Mouse (Mus musculus) lung, postnatal 36 days (tissue): Measurements from ENCODE around the gene C530008M17Rik.

ENCODE experiments used
- DNase-seq: peaks from one replicate; pipeline ENCODE4 v3.0.0; 2022; ENCODE audit warnings: mixed read lengths

Gene C530008M17Rik

GRCm38 (mm10) chr5:76656212-76656611 is at the start of gene C530008M17Rik:
C530008M17Rik (plus strand) TSS chr5:76656512.
- no peak for DNase-seq

GRCm38 (mm10) chr5:76609702-76610370 is 46.5 kb upstream of the C530008M17Rik start:
- no peak for DNase-seq

DNA sequence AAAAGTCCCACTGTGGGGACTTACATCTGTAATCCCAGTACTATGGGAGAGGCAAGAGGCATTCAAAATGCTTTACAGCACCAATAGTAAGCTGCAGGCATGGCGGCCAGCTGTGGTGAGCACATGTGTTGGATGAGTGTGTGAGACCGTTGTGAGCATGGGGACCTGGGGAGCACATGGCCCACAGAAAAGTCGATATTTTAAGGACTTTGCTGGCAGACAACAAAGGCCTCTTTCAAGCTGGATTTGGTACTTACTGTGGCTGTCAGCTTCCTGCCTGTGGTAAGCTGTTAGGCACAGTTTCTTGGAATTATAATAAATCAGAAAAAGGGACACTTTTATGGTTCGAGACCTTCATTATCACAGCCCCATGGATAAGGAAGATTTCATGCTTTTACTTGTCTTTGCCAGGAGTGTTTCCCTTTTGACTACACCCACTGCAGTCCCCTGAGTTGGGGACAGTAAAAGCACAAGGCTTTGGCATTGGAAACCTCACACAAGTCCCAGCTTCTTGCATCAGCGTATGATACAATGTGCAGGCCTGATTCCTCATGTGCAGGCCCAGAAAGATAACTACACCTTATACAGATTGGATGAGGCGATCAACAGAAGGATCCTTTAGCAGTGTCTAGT is 43.3 kb upstream of the C530008M17Rik start:
- no peak for DNase-seq

DNA sequence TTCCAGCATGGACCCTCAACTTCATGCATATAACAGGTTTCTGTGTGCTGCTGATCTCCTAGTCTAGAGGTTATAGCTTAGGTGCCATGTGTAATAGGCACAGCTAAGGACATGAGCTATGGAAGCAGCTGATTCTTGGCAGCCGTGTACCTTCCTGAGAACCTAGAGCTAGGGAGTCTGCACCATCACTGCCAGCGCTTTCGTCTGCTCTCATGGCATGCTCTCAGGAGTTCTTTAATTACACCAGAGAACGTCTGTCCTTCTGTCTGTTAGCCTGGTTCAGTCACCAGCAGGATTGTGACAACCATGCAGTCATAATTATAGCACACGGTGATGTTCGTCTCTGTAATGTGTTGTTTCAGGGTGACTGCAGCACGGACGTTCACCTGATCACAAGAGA is 41.0 kb upstream of the C530008M17Rik start:
- no peak for DNase-seq

DNA sequence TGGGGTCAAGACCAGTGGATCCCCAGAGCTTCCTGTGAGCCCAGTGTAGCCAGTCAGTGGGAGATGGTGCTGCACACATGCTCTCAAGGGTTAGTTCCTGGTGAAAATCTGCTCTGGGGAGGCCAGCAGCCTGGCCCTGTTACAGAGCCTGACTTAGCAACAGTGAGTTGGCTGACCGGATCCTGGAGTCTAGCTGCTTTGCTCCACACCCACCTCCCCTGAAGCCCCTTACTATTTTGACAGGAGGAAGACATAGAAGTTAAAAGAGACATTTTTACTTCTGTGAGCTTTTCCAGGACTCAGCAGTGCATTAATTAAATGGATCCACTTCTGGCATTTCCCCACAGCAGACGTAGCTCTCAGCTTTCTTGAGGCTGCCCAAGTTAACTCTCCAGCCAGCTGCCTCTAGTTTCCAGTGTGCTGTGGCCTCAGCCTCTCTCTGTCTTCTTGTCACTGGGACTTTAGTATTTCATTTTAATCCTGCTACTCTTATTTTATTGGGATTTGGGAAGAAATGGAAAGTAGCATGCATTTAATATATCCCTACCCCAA is 40.0 kb upstream of the C530008M17Rik start:
- no peak for DNase-seq

DNA sequence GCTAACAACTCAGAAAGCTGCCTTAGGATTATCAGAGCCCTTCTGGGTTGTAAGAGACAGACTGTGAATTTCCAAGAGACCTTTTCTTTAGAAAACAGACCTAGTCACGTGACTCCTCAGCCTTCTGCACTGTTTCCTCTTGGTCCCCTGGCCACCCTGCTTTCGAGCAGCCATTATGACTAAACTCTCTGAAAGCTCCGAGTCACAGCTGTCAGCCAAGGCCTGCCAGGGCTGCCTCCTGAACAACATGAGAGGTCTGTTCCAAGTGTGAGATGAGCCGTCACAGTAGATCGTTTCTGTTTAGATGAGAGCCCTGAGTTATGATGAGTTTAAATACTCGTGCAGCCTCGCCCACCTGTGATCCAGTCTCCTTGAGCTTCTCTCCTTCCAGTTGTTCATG is 37.6 kb upstream of the C530008M17Rik start:
- DNase-seq, result no peak

DNA sequence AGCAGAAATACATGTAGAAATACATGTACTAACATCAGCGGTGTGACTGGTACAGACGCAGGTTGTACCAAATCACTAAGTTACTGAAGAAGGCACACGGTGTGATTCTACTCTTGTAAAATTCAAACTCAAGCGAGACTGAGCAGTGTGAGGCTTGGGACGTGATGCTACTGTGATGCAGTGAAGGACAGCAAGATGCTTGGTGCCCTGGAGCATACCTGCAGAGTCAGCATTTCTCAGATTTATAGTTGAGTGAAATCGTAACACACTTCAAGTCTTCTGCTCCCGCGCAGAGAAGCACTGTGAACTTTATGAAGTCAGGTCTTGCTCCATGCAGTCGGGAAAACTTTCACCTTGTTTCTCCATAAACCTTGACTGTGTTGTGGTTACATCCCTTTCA is 32.6 kb upstream of the C530008M17Rik start:
- no peak for DNase-seq

GRCm38 (mm10) chr5:76627770-76628169 is 28.5 kb upstream of the C530008M17Rik start:
- DNase-seq, result no peak

DNA sequence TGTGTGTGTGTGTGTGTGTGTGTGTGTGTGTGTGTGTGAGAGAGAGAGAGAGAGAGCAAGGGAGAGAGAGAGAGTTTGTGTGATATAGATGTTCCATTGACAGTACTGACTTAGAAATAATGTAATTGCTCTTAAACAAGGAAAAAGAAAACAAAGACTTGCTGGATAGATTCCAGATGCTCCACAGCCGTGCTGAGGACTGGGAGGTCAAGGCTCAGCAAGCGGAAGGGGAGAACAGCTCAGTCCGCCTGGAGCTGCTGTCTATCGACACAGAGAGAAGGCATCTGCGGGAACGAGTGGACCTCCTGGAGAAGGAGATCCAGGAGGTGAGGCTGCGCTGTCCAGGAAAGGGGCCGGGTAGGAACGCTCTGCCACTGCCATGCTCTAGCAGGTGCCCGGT is 22.3 kb upstream of the C530008M17Rik start:
- DNase-seq, result no peak

DNA sequence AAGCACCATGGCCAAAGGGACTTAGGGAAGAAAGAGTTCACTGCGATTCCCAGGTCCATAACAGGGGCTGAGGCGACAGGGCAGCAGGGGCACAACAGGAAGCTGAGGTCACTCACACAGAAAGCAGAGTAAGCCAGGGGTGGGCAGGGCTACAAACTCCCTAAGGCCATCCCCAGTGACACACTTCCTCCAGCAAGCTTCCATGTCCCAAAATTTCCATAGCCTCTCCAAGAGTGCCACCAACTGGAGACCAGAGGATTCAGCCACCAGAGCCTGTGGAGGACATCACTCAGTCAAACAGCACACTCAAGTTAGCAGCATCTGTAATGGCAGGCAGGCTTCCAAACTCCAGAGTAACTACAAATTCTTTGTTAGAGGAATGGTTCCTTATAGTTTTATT is 20.7 kb upstream of the C530008M17Rik start:
- DNase-seq, result peak; percentile 10

- DNase-seq, result no peak
Measured at GRCm38 (mm10) chr5:76642076-76642475, 14.2 kb upstream of the C530008M17Rik start.

DNA sequence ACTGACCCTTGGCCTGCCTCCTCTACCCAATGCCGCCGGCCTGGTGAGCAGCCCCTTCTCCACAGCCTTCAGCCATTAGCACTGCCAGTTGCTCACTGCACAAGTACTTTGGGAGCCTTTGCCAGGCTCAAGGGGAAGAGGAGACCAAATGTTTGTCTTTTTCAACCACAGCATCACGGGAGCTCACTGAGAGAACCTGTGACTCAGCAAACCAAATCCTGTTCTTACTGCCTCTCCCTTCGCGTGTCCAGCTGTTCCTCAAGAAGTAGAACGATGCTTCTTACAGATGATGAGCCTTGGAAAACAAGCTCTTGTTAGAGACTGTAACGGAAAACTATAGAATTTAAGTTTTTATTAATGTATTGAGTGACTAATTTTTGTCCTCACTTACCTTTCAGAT is 12.1 kb upstream of the C530008M17Rik start:
- DNase-seq, result no peak

GRCm38 (mm10) chr5:76645091-76645868 is 11.0 kb upstream of the C530008M17Rik start:
- DNase-seq, result no peak

DNA sequence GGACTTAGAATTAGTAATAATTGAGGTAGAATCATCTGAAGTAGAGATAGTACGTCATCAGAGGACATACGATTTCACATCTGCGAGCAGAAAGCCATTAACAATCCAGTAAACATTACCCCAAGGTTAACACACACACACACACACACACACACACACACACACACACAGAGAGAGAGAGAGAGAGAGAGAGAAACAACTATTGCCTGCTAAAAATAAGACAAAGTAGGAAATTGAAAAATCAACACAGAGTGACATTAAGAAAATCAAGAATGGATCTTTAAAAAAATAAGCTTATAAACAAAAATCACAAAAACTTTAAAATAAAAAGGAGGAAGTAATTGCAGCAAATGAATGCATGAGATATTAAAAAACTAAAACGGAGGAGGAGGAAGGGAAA is 6.4 kb upstream of the C530008M17Rik start:
- no peak for DNase-seq

DNA sequence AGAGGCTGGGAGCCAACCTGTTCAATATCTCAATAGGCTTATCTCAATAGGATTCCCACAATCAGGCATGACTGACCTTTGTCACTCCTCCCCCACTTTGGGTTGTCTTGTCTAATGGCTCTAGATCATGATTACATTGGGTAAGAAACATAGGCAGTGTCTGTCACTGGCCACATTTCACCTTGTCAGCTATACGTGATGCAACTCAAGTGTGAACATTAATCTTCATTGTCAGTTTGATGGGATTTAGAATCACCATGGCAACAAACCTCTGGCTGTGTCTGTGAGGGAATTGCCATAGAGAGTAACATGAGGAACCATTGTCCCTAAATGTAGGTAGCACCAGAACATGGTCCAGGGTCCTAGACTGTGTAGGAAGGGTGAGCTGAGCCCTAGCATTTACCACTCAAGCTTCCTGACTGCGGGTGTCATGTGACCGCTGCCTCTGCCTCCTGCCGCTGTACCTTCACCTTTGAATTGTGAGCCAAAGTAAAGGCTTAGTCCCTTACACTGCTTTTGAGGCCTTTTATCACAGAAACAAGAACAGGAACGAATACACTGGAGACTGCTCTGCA is 5.1 kb upstream of the C530008M17Rik start:
- no peak for DNase-seq

DNA sequence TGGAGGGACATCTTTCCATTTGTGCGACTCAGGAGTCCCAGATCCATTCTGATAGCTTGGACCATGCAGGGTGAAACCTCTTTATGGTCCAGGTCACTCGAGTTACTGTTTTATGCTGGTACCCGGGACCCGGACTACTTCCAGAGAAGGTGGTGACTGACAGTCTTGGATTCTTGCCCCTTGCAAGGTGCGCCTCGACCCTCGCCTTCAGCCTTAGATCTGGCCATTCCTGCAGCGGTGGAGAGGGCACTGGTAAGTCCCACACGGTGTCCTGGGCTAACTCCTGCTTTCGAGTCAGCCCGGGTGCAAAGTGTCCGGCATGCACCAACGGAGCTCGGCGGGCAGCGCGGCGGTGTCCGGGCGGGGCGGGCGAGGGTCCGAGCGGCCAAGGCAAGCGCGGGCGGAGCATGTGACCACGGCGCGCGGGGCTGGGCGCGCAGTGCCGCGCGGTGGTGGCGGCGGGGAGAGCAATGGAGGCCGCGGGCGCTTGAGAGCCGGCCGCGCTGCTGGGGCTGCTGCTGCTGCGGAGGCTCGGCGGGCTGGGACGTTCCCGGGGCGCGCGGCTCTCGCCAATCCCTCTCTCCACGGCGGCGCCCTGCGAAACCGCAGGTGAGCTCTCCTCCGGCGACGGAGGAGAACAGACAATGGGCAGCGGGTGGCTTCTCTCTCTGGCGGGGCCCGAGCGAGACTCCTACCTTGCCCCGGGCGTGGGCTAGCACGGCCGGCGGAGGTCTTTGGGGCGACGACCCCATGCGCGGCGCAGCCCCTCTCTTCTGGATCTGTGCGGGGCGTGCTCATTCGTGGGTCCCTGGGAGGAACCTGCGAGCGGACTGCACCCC is 1.2 kb downstream of the C530008M17Rik start:
- DNase-seq, result peak; percentile 34

DNA sequence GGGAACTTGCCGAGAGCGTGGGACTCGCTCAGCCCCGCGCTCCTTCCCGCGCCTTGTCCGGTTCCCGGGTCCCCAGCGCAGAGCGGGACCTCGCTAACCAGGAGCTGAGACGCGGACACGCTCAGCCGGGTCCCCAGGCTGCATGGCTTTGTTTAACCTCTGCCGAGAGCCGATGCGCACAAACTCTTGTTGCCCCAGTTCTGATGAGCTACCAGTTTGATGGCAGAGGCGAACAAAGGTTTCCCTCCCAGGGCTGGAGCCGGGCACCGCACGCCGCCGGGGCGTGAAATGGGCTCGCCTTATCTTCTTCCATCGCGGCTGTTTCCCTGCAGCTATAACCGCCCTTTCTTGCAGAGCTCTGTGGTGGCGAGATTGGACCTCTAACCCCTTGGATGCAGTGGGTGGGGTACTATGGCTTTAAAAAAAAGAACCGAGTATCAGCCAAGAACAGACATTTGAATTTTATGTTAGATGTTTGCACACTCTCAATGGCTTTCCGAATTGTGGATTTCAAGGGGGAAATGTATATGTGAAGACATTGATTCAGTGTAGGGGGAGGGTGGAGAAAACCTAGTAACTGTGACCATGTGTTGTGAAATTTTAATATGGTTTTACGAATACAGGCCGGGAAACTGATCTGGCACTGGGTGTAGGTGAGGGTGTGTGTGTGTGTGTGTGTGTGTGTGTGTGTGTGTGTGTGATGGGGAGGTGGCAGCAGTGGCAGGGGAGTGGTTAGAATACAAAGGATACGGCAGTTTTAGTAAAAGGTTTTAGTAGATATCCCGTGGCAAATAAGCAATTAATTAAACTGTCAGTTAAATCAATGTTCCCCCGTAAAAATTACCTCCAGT is 2.0 kb downstream of the C530008M17Rik start:
- no peak for DNase-seq

- DNase-seq, result no peak
Measured at GRCm38 (mm10) chr5:76659958-76660635, 3.8 kb downstream of the C530008M17Rik start.

GRCm38 (mm10) chr5:76661310-76661709 is 5.0 kb downstream of the C530008M17Rik start:
- DNase-seq, result no peak

DNA sequence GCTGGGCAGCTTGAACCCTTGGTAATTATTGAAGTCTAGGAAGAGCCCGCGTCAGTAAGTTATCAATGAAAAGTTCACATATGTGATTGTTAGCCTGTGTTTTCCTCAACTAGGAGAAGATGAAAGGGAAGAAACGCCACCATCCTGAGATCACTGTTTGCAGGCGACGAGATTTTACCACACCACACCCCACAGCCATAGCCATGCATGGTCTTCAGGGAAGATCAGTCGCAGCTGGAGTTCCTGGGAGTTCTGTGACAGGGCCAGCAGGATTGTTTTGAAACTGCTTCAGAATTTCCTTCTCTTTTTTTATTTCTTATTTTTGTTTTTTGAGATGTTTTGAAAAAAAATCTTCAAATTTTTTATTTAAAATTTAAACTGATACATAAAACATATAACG is 8.6 kb downstream of the C530008M17Rik start:
- no peak for DNase-seq

- DNase-seq, result no peak
Measured at GRCm38 (mm10) chr5:76665421-76665820, 9.1 kb downstream of the C530008M17Rik start.
